Mouse (Mus musculus) thymus, postnatal 0 days (tissue): ENCODE data around the gene Uba52. TPM values are rescaled to one million over a fixed set of nuclear protein-coding genes. Genes with fewer than 3 reads are reported as not detected.
"Not testable (repeated sequence)": the region's sequence is repeated elsewhere in the genome, so short reads cannot be mapped to it uniquely, and the experiment has no call there.

ENCODE experiments used
- DNase-seq: peaks from one replicate; pipeline ENCODE4 v3.0.0-alpha.2; 2015; ENCODE audit warnings: low spot score
- polyA plus RNA-seq: library from polyadenylated mRNA; unstranded; fragments of >200 nt; fragmentation: Nextera tagmentation; extraction: Ambion mirVana; gene quantifications from 2 replicates; pipeline ENCODE4 v1.2.1, GENCODE M21; 2015

The Uba52 gene
- polyA plus RNA-seq, 1 experiment from 2014 or later, result 1,327 TPM

GRCm38 (mm10) chr8:70534281-70534680, 23.7 kb upstream of the Uba52 start:
- DNase-seq, result no peak

- no peak for DNase-seq
Observed at GRCm38 (mm10) chr8:70530314-70530713, 19.7 kb upstream of the Uba52 start.

- no peak for DNase-seq
Observed at GRCm38 (mm10) chr8:70529741-70530161, 19.1 kb upstream of the Uba52 start.

DNA sequence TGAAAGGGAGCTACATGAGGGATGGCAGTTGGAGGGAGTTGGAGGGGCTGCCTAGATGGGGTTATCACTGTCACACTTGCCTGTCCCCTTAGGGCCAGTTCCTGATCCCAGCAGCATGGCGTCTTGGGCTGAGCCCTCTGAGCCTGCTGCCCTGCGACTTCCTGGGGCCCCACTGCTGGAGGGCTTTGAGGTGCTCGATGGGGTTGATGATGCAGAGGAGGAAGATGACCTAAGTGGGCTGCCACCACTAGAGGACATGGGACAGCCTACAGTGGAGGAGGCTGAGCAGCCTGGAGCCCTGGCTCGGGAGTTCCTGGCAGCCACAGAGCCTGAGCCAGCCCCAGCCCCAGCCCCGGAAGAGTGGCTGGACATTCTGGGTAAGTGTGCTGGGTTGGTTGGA, 18.7 kb upstream of the Uba52 start:
- DNase-seq, result no peak

GRCm38 (mm10) chr8:70528182-70528797, 17.7 kb upstream of the Uba52 start:
- no peak for DNase-seq

DNA sequence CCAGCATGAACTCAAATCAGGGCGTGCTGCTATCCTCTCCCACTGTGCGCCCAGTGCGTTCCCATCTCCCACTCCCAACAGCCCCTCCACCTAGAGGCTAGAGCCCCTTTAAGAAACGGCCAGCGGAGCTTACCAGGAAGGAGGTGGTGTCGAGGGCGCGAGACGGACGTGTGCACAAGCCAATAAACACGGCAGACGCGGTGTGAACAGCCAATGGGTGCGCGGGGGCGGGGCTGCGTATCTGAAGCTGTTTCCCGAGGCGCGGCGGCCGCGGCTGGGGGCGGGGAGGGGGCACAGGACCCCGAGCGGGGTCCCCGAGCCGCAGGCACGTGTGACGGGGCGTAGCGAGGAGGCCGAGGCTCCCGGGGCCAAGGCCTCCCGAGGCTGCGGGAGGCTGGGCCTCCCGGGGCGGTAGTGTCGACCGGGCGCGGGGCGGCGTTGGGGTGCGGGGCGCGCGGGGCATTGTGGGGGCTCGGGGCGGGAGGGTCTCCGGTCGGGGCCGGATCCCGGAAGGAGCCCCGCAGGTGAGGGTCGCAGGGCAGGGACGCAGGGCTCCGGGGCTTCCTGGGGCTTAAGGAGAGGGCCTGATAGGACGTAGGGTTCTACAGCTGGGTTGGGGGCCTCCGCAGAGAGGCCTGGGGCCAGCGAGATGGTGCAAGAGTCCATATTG, 17.0 kb upstream of the Uba52 start, which contains the start of the genes Fkbp8 and Kxd1:
Gene Fkbp8, plus strand, starts transcription at position 213 of the 670 bp plus-strand sequence.
Gene Kxd1, minus strand, starts transcription at position 445 of the 670 bp plus-strand sequence.
- peak; percentile 97 for DNase-seq

- no peak for DNase-seq
Observed at GRCm38 (mm10) chr8:70527111-70527511, 16.5 kb upstream of the Uba52 start.

DNA sequence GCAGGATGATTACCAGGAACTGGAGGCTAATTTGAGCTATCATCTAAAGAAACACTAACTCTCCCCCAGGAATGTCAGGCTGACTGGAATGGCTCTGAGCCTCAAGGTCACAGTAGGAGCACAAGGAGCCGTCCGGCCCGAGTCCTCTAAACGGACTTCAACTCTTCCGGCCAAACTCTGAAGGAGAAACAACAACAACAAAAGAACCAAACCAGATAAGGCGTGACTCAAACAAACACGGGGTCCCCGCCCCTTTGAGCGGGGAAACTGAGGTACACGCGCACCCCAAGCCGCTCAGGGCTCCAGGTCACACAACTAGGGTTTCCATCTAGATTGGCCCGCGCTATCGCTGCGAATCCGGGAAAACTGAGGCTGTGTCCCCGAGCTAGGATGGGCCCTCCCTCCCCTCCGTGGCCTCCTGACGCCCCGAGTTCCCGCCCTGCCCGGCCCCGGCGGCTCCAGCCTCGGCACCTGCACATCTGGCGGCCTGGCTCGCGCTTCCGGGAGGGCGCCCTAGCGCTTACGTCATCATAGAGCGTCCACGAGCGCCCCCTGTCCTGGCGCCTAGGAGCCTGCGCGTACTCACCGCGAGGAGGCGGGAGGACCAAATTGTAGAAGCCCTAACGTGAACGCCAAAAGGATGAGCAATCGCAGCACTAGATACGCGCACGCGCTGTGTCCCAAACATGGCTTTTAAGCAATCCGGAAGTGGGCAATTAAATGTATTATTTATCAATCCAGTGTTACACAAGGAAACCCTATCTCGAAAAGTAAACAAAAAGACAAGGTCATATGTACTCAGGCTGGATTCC, 12.2 kb upstream of the Uba52 start:
- DNase-seq, result peak; percentile 99

- no peak for DNase-seq
Observed at GRCm38 (mm10) chr8:70519606-70520005, 9.0 kb upstream of the Uba52 start.

DNA sequence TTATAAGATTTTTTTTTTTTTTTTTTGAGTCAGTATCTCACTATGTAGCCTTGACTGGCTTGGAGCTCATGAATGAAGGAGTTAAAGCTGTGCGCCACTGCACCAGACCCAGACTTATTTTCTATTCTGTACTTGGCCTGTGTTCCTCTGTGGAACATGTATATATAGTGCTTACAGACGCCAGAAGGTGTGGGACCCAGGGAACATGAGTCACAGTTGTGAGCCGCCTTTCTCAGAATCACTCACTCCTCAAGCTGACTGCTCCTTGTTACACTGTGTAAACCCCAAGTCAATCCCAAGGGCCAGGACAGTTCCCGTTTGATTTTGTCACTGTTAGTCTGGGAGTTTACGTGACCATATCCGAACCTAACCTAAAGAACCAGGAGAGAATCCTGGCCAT, 8.4 kb upstream of the Uba52 start:
- no peak for DNase-seq

DNA sequence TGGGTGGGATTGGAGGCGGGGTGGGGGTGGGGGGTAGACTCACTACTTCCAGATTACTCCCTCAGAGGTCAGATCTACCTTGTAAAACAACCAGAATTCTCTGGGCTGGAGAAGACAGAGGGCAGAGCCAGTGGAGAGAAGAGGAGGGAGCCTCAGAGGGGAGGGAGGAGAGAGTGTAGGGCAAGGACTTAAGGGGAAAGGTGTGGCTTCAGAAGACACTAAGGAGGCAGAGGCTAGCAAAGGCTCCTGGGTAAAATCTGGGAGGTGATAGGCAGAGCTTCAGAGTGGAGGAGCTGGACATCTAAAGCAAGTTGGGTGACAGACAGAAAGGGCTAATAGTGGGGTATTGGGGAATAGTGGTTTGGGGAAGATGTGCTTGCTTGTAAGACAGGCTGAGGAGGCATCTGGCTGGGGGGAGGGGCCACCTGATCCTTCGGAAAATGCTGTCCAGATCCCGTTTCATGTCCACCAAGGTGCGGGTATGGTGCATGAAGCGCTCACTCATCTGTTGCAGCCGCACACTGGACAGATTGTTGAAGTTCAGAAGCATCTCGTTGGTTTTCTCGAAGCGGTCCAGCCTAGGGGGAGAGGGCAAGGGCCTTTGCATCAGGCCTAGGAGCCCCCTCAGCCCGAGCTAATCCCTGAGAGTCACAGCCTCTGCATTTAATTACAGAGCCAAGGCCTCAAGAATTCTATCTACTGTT, 7.5 kb upstream of the Uba52 start:
- DNase-seq, result no peak

DNA sequence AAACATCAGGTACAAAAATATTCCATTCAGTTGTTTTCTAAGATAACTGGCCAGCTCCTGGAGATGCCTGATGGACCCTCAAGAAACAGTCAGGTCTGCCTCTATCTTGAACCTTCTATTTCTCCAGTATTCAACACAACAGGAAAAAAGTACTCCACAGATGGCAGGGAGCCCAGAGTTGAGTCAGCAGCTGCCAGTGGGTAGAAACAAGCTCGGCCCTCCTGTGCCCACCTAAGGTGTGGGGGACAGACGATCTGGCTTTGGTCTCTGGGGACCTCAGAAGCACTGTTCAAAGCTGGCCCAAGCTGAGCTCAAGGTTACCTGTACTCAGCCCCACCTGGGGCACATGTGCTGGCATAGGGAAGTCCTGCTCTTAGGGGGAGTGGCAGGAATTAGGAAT, 2.8 kb upstream of the Uba52 start:
- DNase-seq, result no peak

DNA sequence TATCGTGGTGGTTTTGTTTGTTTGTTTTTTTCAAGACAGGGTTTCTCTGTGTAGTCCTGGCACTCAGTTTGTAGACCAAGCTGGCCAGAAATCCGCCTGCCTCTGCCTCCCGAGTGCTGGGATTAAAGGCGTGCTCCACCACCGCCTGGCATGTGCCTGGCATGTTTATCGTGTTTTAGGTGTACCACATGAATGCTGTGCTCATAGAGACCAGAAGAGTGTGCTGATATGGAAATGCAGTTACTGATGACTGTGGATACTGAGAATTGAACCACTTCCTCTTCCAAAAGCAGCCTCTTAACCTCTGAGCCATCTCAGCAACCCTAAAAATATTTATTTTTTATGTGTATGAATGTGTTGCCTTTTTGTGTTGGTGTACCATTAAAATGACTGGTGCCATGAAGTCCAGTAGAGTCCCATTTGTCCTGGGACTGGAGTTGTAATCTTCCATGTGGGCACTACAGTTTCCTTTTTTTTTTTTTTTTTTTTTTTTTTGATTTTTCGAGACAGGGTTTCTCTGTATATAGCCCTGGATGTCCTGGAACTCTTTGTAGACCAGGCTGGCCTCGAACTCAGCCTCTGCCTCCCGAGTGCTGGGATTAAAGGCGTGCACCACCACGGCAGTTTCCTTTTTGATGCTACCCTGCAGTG, 1.8 kb upstream of the Uba52 start:
- DNase-seq, result no peak

DNA sequence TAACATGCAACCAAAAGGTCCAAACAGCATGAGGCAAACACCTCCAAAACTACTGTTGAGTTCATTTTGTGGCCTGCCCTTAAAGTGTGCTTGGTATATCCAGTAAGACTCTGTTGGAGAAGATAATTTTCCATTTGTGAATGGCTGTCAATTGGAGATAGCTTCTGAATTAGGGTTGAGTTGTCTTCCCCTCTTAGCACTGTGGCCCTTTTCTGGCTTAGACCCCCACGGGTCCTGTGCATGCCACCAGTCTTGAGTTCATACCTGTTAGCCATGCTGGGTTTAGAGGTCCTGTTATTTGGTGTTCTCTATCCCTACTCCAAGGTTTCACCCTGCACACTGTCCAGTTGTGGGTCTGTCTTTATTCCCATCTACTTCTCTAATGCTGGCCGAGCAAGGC, 1.2 kb upstream of the Uba52 start:
- DNase-seq, result no peak

DNA sequence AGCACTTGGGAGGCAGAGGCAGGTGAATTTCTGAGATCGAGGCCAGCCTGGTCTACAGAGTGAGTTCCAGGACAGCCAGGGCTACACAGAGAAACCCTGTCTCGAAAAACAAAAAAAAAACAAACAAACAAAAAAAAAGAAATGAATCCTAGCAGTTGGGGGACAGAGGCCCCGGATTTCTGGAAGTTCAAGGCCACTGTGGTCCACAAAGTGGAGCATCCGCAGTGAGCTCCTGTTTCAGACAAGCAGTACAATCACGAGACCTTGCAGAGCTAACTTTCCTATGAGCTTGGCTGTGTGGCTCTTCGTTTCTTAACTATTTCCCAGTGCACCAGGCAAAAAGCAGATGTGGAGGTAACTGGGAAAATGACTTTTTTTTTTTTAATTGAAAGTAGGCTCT, 573 bp upstream of the Uba52 start:
- not testable (repeated sequence) for DNase-seq

GRCm38 (mm10) chr8:70509281-70509952, 1.2 kb downstream of the Uba52 start:
- DNase-seq, result no peak

DNA sequence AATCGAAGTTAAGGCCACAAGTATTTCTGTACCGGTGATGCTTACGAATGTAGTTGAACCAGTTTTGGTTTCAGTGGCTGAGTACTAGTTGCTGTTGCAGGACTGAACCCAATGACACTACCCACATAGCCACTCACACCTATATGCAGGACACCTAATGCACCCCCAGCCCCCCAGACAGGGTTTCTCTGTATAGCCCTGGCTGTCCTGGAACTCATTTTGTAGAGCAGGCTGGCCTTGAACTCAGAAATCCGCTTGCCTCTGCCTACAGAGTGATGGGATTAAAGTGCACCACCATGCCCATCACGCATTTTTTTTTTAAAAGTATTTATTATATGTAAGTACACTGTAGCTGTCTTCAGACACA, 3.6 kb downstream of the Uba52 start:
- no peak for DNase-seq

- DNase-seq, result peak; percentile 93
Observed at GRCm38 (mm10) chr8:70506328-70507026, 4.1 kb downstream of the Uba52 start, which contains the start of gene Rex1bd. Gene Rex1bd (minus strand): TSS chr8:70506752.

DNA sequence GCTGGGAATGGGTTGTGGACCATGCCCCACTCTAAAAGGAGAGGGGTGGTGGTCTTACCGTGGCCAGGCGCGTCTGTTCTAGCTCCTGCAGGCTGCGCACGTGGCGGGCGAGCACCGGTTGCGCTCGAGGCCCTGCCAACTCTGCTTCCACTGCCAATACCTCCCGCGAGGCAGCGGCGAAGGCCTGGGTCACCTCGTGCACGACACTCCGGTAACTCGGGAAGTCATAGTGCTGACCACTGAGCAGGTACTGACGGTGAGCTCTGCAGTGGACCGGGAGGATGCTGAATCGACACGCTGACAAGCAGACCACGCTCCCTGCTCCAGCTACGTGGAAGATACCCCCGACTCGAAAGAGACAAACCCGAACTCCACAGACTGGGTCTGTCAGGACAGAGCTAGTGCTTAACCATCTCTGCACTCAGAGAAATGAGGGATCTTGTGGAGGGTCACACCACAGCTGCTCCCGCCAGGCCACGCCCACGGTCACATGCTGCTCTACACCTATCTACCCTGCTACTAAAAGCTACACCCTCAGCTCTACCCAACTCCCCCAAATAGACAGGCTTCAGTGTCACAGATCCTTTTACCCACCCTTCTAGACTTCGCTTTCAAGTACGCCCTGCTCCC, 4.8 kb downstream of the Uba52 start:
- no peak for DNase-seq
